Mouse (Mus musculus) hindlimb bud, embryonic 11.5 days (tissue): ENCODE results near the gene Utp6.

Source experiments
- DNase-seq: peaks from one replicate; pipeline ENCODE4 v3.0.0-alpha.2; 2012; ENCODE audit warnings: low read depth, low spot score; ENCODE audit errors: extremely low spot score

Utp6 gene

DNA sequence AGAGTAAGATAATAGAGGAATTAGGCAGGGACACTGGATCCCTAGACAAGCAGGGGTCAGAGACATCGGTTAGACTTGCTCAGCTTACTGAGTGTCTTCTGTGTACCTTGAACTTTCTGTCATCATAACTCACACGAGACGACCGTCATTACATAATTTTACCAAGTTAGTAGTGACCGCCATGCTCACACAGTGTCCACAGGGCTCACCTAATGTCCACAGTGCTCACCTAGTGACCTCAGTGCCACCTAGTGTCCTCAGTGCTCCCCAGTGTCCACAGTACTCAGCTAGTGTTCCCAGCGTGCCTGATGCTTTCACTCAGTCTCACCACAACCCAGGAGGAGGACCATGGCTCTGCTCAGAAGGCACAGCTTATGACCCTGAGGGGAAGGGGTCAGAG lies 77.4 kb downstream of the Utp6 start:
- no peak for DNase-seq
